Mouse (Mus musculus) WW6 (cell line): Measurements from ENCODE around the gene Urgcp.
"Not testable (repeated sequence)": the region's sequence is repeated elsewhere in the genome, so short reads cannot be mapped to it uniquely, and the experiment has no call there.

Experiments used
- DNase-seq: peaks from one replicate; pipeline ENCODE4 v3.0.0-alpha.2; 2013; ENCODE audit warnings: low read depth, low spot score

Urgcp gene

DNA sequence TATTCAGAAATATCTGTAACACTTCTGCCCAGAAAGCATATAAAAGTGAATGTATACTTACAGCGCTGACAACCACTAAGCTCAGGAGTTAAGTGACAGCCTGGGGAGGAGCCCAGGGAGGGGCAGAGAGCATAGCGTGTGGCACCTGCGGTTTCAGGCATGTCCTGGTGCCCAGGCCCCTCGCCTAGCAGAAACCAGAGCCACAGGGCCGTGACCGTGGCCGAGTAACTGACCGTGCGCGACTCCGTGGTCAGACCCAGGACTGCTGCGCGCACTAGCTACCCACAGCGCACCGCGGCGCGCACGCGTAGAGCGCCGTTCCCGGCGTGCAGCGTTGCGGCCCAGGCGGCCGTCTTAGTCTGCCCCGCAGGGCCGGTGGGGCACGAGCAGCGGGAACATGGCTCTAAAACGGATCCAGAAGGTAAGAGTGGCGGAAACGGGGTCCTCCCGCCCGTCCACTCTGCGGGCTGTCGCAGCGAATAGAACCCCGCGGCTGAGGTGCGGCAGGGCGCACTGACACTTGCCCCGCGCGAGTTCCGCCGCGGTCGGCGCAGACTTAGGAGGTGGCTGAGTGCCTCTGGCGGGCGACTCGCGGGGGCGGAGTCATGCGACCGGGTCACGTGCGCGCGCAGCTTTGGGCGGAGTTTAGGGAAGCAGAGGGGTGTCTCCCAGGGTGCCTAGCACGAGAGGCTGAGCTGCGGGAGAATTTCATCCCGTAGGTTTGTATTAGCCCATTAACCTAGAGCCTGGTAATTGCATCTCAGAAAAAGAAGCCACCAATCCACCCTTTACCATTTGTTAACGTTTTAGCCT is at the start of gene Urgcp:
Urgcp (minus strand) TSS at position 557 of the 813 bp plus-strand sequence.
- DNase-seq, result peak; percentile 94

DNA sequence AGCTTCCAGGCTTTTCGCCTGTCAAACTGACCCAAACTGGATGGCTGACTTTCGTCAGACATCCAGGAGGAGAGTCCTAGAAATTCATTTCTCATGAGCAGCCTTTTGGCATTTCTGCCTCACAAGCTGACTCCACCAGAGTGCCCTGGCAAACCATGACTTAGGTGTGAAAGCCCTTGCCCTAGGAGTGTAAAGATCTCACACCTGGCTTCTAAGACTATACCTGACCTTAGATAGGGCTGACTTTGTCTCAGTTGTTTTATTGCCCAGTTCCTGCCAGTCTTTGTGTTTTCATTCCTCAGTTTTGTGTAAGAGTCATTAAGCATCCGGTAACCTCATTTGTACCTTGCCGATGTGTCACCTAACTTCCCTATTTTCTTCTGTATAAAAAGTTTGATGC is 47.3 kb upstream of the Urgcp start:
- not testable (repeated sequence) for DNase-seq

DNA sequence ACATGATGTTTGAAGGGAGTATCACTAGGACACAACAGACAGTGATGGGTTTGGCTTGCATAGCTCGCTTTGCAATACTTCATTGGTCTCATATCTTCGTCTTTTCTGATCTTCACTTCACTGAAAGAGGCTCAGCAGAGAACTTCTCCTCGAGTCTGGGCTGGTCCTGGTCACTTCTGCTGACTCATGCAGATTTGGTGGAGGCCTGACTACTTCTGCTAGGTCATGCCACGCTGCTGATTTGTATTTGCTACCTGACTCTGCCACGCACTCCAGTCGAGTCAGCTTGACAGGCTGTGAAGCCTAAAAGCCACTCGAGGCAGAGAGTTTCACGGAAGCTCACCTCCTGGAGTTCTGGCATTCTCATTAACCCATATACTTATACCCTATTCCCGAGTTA is 45.8 kb upstream of the Urgcp start:
- DNase-seq, result no peak

DNA sequence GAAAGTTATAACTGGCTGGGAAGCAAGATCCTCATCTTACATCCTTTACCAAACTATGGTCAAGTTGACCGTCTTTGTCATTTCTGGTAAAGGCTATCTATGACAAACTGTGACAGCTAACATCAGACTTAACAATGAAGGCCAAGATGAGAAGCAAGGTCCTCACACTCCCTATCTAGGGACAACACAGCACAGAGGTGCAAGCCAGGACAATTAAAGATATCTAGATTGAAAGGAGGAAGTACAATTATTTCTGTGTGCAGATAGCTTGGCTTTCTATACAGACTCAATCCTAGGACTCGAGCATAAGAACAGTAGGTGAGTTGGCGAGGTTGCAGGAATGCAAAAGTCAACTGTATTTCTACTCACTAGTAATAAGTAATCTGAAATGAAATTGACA is 43.5 kb upstream of the Urgcp start:
- no peak for DNase-seq

DNA sequence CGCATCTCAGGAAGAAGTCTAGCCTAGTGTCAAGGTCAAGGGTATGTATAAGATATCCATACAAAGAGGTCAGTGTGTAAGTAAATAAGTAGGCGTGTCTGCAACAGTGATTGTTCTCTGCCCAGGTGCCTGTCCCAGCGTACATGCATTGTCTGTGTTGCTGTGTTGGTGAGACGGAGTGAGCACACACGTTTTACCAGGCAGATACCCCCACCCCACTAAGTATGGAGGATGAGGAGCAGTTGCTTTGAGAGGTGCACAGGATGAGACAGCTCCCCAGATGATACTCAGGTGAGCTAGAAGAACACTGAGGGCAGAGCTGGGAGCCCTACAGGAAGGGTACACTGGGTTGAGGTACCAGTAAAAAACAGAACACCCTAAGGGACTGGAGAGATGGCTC is 42.0 kb upstream of the Urgcp start:
- DNase-seq, result no peak

DNA sequence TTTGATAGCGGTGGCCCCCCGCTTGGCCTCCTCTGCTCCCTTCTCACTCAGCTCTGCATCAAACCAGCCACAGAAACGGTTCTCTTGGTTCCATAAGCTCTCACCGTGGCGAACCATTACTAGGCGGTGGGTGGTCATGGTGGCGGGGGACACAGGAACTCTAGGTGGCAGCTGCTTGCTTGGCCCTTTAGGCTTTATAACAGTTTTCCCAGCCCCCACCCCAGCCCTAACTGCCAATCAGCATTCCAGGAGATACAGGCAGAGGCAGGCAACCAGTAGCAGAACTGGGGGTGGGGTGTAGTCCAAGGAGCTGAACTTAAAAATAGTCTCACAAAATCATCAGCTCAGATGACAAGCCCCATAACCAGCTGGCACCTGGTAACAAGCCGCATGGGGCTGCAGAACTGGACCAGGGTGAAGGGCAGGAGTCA is 41.4 kb upstream of the Urgcp start, which contains the start of gene Pgam2:
Pgam2 (minus strand) TSS at position 183 of the 431 bp plus-strand sequence.
- no peak for DNase-seq

DNA sequence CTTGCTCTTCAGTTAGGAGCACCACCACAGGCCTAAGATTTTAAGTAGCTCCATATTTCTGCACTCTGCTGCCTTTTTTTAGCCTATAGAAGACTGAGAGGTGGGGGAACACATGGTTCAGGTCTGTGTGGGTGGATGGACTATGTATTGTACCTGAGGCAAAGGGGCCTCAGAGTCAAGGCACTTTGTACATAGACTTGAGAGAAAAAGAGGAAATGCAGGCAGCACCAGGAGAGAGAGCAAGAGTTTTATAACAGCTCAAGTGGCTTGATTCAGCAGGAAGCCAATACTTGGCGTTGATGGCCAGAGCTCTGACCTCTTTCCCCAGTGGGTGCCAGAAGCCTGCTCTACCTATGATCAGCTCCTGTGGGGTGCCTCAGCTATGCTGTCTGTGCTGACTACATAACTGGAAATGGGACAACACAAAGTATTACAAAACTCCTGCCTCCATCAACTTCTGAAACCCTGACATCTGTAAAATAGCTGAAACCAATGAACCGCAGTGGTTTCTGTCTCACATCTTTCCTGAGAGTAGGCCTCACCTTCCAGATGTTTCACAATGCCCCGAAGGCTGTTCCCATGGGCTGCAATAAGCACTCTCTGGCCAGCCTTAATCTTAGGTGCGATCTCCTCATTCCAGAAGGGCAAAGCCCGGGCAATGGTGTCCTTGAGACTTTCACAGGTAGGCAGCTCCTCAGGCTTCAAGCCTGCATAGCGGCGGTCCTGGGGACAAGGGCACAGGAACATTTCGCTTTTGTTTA is 40.5 kb upstream of the Urgcp start:
- DNase-seq, result no peak

DNA sequence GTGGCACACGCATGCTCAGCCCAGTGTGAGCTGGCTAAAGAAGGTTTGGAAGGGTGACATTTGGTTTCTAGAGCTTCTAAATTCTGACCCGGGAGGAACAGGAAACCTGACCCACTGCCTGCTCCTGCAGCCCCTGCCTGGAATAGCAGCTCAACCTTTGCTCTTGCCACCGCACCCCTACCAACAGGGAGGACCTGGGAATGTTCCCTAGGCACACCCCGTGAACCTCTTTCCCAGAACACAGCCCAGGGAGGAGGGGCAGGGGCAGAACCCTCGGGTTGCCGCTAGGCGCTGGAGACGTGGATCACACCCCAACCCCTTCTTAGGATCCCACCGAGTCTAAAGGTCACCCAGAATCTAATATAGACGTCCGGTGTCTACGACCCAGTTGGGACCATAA is 39.8 kb upstream of the Urgcp start:
- no peak for DNase-seq

DNA sequence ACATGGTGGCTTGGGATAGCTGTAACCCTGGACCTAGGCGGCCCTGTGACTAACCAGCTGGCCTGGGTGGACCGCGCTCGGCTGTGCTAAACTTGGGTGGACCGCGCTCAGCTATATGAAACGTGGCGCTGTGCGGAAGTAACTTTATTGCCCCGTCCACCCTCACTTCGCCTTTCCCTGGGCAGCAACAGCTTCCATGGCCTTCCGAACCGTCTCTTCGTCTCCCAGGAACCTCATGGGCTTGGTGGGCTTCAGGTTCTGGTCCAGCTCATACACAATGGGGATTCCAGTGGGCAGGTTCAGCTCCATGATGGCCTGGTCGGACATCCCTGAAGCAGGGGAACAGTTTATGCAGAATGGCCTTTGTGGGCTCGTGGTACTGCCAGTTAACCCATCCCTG is 39.3 kb upstream of the Urgcp start:
- DNase-seq, result no peak

DNA sequence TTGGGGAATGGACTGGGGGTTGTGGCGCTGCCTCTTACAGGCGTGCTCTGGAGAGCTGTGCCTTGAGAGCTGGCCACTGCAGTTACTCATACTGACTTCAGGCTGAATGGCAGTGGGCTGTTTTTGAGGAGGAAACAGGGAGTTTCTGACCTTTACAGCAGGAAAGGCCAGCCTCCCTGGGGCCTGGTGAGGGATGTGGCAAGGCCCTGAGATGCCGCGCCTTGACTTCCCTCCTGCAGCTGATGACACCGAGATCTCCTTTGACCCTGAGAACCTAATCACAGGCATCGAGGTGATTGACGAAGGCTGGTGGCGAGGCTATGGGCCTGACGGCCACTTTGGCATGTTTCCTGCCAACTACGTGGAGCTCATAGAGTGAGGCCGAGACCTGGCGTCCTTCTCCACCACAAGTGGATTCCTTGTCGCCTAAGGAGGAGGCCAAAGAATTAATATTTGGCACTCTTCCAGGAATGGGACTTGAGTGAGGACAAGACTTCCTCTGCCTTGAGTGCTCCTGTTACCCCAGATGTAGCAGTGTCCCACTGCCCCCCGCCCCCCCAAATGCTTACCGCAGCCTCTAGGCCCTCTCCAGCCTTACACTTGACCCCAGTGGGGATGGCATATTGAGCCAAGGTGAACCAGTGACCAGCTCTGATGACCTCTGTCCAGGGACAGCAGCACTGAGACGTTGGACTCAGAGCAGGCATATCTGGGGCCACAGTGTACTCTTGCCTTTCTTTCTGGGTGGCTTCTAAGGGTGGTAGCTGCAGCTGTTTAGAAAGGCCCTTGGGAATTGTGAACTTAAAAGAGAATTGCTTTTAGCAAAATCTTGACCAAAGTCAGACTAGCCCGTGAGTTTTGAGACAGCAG is 37.7 kb upstream of the Urgcp start:
- no peak for DNase-seq

DNA sequence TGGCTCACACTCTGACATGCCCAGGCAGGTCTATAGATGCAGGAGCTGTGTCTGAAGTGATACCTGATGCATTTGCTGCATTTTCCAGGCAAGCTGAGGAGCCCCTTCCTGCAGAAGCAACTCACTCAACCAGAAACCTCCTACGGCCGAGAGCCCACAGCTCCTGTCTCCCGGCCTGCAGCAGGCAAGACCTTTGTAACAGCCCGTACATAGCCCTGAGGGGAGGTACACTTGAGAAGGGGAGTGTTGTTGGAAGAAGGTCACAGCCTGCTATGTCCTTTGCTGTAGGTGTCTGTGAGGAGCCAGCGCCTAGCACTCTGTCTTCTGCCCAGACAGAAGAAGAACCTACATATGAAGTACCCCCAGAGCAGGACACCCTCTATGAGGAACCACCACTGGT is 35.8 kb upstream of the Urgcp start:
- no peak for DNase-seq

DNA sequence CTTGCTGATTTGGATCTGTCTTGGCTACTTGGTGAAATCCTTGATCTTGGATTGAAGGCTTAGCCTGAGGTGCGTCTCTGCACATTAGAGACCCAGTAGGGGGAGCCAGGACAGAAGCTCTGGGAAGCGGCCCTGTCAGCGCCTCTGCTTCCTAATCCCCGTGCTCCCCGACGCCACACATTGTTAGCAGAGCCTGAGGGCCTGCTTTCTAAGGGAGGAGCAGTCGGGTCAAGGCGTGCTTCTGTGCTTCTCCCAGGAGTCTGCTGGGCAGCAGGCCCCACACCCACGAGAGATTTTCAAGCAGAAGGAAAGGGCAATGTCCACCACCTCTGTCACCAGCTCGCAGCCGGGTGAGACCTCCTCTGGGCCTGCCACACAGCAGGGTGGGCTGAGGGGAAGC is 35.2 kb upstream of the Urgcp start:
- no peak for DNase-seq

DNA sequence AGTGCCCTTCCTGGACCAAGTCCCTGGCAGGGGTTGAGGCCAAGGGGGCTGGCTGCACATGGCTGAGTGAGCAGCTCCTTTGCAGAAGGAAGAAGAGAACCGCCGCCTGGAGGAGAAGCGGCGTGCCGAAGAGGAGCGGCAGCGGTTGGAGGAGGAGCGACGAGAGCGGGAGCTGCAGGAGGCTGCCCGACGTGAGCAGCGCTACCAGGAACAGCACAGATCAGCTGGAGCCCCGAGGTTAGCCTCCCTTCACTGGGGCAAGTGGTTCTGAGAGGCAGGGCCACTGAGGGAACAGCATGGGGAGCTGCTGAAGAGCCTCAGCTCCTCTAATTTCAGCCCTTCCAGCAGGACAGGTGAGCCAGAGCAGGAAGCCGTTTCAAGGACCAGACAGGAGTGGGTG is 34.8 kb upstream of the Urgcp start:
- DNase-seq, result no peak

DNA sequence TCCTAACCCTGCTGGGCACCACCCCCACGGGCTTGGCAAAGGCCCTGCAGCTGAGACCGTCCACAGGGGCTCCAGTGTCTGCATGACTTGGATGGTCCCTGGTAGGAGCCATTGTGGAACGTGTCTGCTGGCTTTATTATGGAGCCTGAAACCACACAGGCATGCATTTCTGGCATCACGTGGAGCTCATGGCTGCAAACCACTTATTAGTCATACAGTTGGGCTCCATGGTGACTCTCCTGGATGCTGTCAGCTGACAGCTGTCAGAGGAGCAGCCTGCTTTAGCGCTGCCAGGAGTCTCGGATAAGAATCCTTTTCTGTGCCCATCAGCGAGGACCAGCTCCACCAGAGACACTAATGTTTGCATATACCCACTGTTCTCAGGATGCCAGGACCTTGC is 33.5 kb upstream of the Urgcp start:
- DNase-seq, result no peak

DNA sequence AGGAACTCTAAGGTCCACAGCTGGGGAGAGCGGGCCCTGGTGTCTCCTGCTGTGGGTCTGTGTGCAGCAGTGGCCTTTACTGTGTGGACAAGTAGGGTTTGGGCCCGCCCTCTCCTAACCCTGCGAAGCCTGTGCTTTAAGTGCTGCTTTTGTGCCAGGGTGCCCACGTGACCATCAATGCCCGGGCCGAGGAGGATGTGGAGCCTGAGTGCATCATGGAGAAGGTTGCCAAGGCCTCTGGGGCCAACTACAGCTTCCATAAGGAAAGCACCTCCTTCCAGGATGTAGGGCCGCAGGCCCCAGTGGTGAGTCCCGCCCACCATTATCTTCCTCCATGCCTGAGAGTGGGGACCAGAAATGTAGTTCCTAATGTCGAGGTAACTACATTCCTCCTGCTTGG is 33.1 kb upstream of the Urgcp start:
- no peak for DNase-seq

DNA sequence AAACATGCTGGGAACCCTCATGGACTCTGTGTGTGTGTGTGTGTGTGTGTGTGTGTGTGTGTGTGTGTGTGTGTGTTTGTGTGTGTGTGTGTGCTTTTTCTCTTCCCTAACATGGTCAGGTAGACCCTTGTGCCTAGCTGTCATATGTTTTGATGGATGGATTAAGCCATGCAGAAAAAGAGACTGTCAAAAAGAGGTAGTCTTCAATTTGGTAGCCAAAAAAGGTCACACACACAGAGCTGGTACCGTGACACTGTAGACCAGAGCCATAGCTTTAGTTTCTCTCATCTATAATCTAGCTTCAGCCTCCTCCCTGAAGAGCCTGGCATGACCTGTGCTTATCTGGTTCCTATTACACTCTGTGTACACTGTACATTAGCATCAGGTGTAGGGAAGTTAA is 28.3 kb upstream of the Urgcp start:
- no peak for DNase-seq

DNA sequence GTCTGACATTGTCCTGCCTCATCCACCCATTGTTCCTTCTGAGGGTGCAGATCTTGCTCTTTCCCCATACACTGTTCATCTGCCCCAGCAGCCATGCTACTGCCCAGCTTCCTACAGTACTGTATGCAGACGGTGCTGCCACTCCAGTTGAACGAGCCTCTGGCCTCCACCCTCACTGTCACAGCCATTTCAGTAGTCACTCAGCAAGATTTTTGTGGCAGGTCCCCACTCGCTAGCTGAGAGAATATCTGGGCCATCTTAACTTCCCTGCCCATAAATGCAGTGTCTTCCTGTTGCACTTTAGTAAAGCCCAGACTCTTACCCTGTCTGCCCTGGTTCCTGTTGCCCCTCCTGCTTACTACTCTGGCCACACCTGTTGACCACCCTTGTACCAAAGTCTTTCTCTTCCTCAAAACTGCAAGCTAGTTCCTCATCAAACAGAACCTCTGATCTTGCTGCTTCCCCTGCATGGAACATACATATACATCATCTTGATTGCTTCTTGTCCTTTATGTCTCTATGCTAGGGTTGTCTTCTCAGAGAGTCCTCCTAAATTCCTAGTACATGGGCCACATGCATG is 27.7 kb upstream of the Urgcp start:
- no peak for DNase-seq

DNA sequence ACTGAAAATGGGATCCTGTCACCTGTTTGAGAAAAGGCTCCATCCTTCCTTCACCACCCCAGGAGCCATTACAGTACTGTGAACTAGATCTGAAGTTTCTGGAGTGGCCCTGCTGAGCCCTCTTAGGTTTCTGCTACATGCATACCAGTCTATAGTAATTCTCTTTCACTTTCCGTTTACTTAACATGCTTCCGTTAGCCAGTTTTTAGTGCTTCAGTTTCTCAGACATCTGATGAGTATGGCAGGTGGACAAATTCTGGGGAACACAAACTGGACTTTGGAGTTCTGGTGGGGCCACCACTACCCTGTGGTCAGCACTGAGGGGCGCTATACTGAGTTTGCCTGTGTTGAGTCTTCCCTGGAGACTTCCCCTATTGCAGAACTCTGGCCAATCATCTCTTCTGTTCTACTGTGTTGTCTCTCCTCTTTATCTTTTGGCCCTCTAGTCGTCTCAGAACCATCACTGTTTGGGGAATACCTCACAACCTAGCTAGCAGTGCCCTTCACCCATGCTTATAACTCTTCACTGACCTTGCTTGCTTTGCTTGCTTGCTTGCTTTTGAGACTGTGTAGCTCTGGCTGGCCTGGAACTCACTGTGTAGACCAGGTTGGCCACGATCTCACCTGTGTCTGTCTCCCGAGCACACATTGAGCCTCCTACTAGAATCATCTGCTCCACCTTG is 27.0 kb upstream of the Urgcp start:
- no peak for DNase-seq

DNA sequence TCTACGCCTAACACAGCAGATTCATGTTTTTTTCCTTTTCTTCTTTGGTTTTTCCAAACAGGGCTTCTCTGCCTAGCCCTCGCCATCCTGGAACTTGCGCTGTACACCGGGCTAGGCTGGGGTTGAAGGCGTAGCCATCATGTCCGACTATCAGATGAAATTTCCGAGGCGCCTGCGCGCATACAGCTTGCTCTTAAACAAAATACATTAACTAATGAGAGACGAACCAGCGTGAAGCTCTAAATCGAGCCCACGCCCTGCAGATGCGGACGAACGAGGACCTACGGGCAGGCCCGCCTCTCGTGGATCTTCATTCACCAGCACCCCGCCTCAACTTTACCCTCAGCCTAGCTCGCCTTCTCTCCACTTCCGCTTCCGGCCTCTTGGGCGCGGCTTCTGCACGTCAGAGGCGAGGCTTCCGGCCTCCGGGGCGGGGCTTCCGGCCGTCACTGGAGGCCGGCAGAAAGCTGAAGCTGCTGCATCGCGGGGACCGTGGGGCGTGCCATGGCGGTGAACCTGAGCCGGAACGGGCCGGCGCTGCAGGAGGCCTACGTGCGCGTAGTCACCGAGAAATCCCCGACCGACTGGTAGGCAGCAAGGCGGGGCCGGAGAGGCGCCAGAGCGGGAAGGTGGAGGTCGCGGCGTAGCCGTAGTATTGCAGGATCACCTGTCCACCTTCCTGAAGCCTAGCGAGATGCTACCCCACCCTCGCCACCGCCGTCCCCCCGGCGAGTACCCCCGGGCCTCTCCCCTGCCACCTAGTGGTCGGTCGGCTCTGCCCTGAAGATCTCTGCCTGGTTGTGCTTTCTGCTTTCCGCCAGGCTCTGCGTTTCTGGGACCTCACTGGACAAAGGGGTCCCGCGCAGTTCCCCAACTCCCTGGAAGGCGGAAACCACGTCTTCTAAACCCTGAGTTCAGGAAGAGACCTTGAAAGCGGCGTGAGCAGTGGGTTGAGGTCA is 26.2 kb upstream of the Urgcp start, which contains the start of gene Dbnl:
Dbnl (plus strand) TSS at position 433 of the 959 bp plus-strand sequence.
- peak; percentile 97 for DNase-seq

DNA sequence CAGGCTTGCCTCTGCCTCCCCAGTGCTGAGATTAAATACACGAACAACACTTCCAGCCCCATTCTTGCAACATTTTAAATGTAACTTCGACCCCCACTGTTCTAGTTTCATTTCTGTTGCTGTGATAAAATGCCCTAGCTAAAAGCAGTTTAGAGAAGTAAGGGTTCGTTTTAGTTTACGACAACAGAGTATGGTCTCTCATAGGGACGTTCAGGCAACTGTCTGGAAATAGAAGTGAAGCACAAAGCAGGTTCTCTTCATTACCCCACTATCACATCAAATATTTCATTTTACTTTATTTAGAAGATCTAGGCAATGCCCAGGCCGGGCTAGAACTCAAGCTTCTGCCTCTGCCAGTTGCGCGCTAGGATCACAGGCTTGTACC is 25.5 kb upstream of the Urgcp start:
- DNase-seq, result no peak
